In genomic region chr6:49211596-49211995, GRCm38 (mm10) we compare ENCODE assay signal across 12 mouse cellular contexts. TPM values are rescaled to one million over a fixed set of nuclear protein-coding genes. Genes with fewer than 3 reads are reported as not detected.
A peak's percentile ranks its signal among the peaks of the same experiment; 100 is the strongest.
DNase-seq lines count a peak whose midpoint lies in the region; ATAC-seq and TF ChIP-seq lines count a peak whose summit lies in the region.
"Had no signal": no experiment of that assay in that cellular context is flagged by ENCODE, and none has a peak within 500 bp of the region (broad histone marks: within the 10 kb centered on the region; RNA-seq: fewer than 3 reads in every experiment).

No protein-coding gene starts in this region.

- WGBS in forebrain, embryonic 10.5 days = 24% methylated on average over 5 of the region's 5 CpGs
- 19% methylated on average over 5 of the region's 5 CpGs for WGBS in forebrain, postnatal 0 days
- 22% methylated on average over 5 of the region's 5 CpGs for WGBS in lung, embryonic 15.5 days
- WGBS in limb, embryonic 10.5 days = 41% methylated on average over 5 of the region's 5 CpGs
- 37% methylated on average over 5 of the region's 5 CpGs for WGBS in neural tube, embryonic 14.5 days

- peaks cover 29% of the 10 kb centered on the region for H3K36me3 ChIP-seq in forebrain, embryonic 10.5 days (replicated peaks)
- H3K36me3 ChIP-seq in forebrain, postnatal 0 days (ENCODE audit: insufficient read depth) = 0 out of 2 replicates have a peak, but pooled peaks cover under 1% of the 10 kb centered on the region
- peaks cover 3% of the 10 kb centered on the region for H3K36me3 ChIP-seq in lung, embryonic 15.5 days
- peaks cover 26% of the 10 kb centered on the region for H3K36me3 ChIP-seq in limb, embryonic 10.5 days
- H3K36me3 ChIP-seq in neural tube, embryonic 14.5 days (ENCODE audit: control insufficient read depth, insufficient read depth, low read length) = no peaks in the 10 kb centered on the region

- no peak overlapping the region for H3K4me2 ChIP-seq in forebrain, postnatal 0 days (ENCODE audit: low read depth)
- H3K4me2 ChIP-seq in lung, embryonic 15.5 days = peak overlapping the region; percentile 28; the same call in 1 of the 2 replicates
- 0 out of 2 replicates have a peak overlapping the region, but pooled peaks have one; percentile 14 for H3K4me2 ChIP-seq in neural tube, embryonic 14.5 days (ENCODE audit: low read depth, low read length)

- peak overlapping the region; percentile 99 for H3K4me3 ChIP-seq in forebrain, embryonic 10.5 days
- no peak overlapping the region for H3K4me3 ChIP-seq in forebrain, postnatal 0 days (ENCODE audit: low read depth, low read length)
- H3K4me3 ChIP-seq in lung, embryonic 15.5 days = no peak overlapping the region
- H3K4me3 ChIP-seq in limb, embryonic 10.5 days = peak overlapping the region; percentile 99
- no peak overlapping the region for H3K4me3 ChIP-seq in neural tube, embryonic 14.5 days (ENCODE audit: low read depth, low read length)

- H3K27me3 ChIP-seq in forebrain, embryonic 10.5 days (ENCODE audit: poor library complexity, severe bottlenecking) = no peaks in the 10 kb centered on the region
- no peaks in the 10 kb centered on the region for H3K27me3 ChIP-seq in forebrain, postnatal 0 days (ENCODE audit: insufficient read depth, low read length)
- H3K27me3 ChIP-seq in lung, embryonic 15.5 days = no peaks in the 10 kb centered on the region
- H3K27me3 ChIP-seq in limb, embryonic 10.5 days (ENCODE audit: low read depth, poor library complexity, severe bottlenecking) = no peaks in the 10 kb centered on the region
- no peaks in the 10 kb centered on the region for H3K27me3 ChIP-seq in neural tube, embryonic 14.5 days (ENCODE audit: control insufficient read depth, insufficient read depth, low read length)

- no peak for DNase-seq in forebrain, embryonic 10.5 days (ENCODE audit: extremely low spot score, low spot score)
- no peak for DNase-seq in forebrain, postnatal 0 days
- DNase-seq in lung, postnatal 36 days = no peak
- DNase-seq in limb, embryonic 10.5 days (ENCODE audit: low spot score) = no peak
- no peak for DNase-seq in spleen, postnatal 14 days (ENCODE audit: low spot score in 2 of 2)
- no peak for DNase-seq in embryo, embryonic 10.5 days (ENCODE audit: low spot score)
- DNase-seq: adrenal gland, postnatal 14 days; cerebellum, postnatal 25 days; kidney, postnatal 10 days had no signal

- TF ChIP-seq CTCF in forebrain, postnatal 0 days (IDR thresholded peaks at IDR 0.05; ENCODE audit: low read depth) = no peak

- ATAC-seq in forebrain, postnatal 0 days = no peak
- no peak for ATAC-seq in lung, embryonic 15.5 days (ENCODE audit: borderline replicate concordance, extremely low read depth, low FRiP score, low TSS enrichment)
- no peak for ATAC-seq in neural tube, embryonic 14.5 days (ENCODE audit: low read depth)

- H3K9me3 ChIP-seq in forebrain, embryonic 10.5 days = no peaks in the 10 kb centered on the region
- H3K9me3 ChIP-seq in forebrain, postnatal 0 days (ENCODE audit: low read length) = no peaks in the 10 kb centered on the region
- H3K9me3 ChIP-seq in lung, embryonic 15.5 days = no peaks in the 10 kb centered on the region
- H3K9me3 ChIP-seq in limb, embryonic 10.5 days (replicated peaks) = no peaks in the 10 kb centered on the region
- H3K9me3 ChIP-seq in neural tube, embryonic 14.5 days (ENCODE audit: control insufficient read depth, low read length) = no peaks in the 10 kb centered on the region

- H3K4me1 ChIP-seq in forebrain, embryonic 10.5 days = peaks cover 52% of the 10 kb centered on the region
- peaks cover 11% of the 10 kb centered on the region for H3K4me1 ChIP-seq in forebrain, postnatal 0 days (ENCODE audit: insufficient read depth)
- peaks cover 47% of the 10 kb centered on the region for H3K4me1 ChIP-seq in lung, embryonic 15.5 days
- H3K4me1 ChIP-seq in limb, embryonic 10.5 days = peaks cover 47% of the 10 kb centered on the region
- H3K4me1 ChIP-seq in neural tube, embryonic 14.5 days (ENCODE audit: control insufficient read depth, insufficient read depth, low read length) = peaks cover 26% of the 10 kb centered on the region

- H3K27ac ChIP-seq in forebrain, embryonic 10.5 days = peak overlapping the region; percentile 100; the same call in 1 of the 2 replicates
- no peak overlapping the region for H3K27ac ChIP-seq in forebrain, postnatal 0 days (ENCODE audit: low read depth, low read length)
- H3K27ac ChIP-seq in lung, embryonic 15.5 days = no peak overlapping the region
- H3K27ac ChIP-seq in limb, embryonic 10.5 days = peak overlapping the region; percentile 58
- no peak overlapping the region for H3K27ac ChIP-seq in neural tube, embryonic 14.5 days (ENCODE audit: low read depth, low read length)
- H3K27ac ChIP-seq: macrophage had no signal

- H3K9ac ChIP-seq in forebrain, postnatal 0 days = no peak overlapping the region
- no peak overlapping the region for H3K9ac ChIP-seq in lung, embryonic 15.5 days
- H3K9ac ChIP-seq in neural tube, embryonic 14.5 days (replicated peaks; ENCODE audit: low read depth, low read length) = peak overlapping the region; percentile 25; the same call in 1 of the 2 replicates

RNA-seq across cellular contexts. Expression of gene Igf2bp3, which starts 3.2 kb away (rescaled TPM):
- 128 and 141 TPM in 2 replicates for polyA plus RNA-seq in forebrain, embryonic 10.5 days (2016; fragmentation: Nextera tagmentation; extraction: Ambion mirVana)
- total RNA-seq in forebrain, postnatal 0 days (2014; rRNA removed) = 9.1 and 12.8 TPM in 2 replicates
- 12.3 and 13.5 TPM in 2 replicates for polyA plus RNA-seq in forebrain, postnatal 0 days (2015; fragmentation: Nextera tagmentation; extraction: Ambion mirVana)
- polyA plus RNA-seq in lung, embryonic 15.5 days (2015; fragmentation: Nextera tagmentation; extraction: Ambion mirVana) = 46.5 and 50.5 TPM in 2 replicates
- polyA plus RNA-seq in limb, embryonic 10.5 days (2016; fragmentation: Nextera tagmentation; extraction: Ambion mirVana) = 148 and 149 TPM in 2 replicates
- polyA plus RNA-seq in neural tube, embryonic 14.5 days (2014; fragmentation: Nextera tagmentation; extraction: Ambion mirVana) = 26.9 and 34.7 TPM in 2 replicates

RNA-seq across cellular contexts. Expression of gene Tra2a, which starts 52.2 kb away (rescaled TPM):
- 126 and 127 TPM in 2 replicates for polyA plus RNA-seq in forebrain, embryonic 10.5 days (2016; fragmentation: Nextera tagmentation; extraction: Ambion mirVana)
- 75.7 and 81.7 TPM in 2 replicates for total RNA-seq in forebrain, postnatal 0 days (2014; rRNA removed)
- polyA plus RNA-seq in forebrain, postnatal 0 days (2015; fragmentation: Nextera tagmentation; extraction: Ambion mirVana) = 43.5 and 45.9 TPM in 2 replicates
- 113 TPM in 2 replicates for polyA plus RNA-seq in lung, embryonic 15.5 days (2015; fragmentation: Nextera tagmentation; extraction: Ambion mirVana)
- polyA plus RNA-seq in limb, embryonic 10.5 days (2016; fragmentation: Nextera tagmentation; extraction: Ambion mirVana) = 126 and 128 TPM in 2 replicates
- polyA plus RNA-seq in neural tube, embryonic 14.5 days (2014; fragmentation: Nextera tagmentation; extraction: Ambion mirVana) = 50.6 and 64.2 TPM in 2 replicates

Comparison
In these comparisons a context has a peak if more than half of its experiments do, and no peak if none do; other contexts are left out.
1. H3K27ac ChIP-seq: peak in forebrain, embryonic 10.5 days (single experiment) and limb, embryonic 10.5 days (single experiment); none in forebrain, postnatal 0 days (single experiment), lung, embryonic 15.5 days (single experiment) and neural tube, embryonic 14.5 days (single experiment).
2. H3K4me3 ChIP-seq: peak in forebrain, embryonic 10.5 days (single experiment) and limb, embryonic 10.5 days (single experiment); none in forebrain, postnatal 0 days (single experiment), lung, embryonic 15.5 days (single experiment) and neural tube, embryonic 14.5 days (single experiment).